Mouse (Mus musculus): ENCODE results near the gene Armc9. TPM values are rescaled to one million over a fixed set of nuclear protein-coding genes. Genes with fewer than 3 reads are reported as not detected.

Armc9 gene
- polyA plus RNA-seq, 1 experiment from 2014 or later, result 20.5 TPM

DNA sequence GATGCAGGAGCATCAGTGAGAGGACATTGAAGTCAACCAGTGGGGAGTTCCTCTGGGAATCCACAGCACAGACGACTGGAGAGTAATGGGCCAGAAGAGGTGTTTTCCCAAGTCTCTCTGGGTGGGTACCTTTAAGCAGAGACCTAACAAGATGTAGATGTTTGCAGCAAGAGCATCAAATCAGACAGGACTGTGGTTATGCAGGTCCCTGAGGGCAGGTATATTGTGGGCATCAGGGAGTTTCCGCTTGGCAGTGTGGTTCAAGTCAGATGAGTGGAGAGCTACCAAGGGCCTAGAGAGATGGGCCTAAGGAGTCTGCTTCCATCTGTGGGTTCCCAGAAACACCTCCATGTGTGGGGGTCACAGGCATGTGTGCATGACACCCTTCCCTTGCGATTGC, 1.5 kb downstream of the Armc9 start:
- no peak overlapping the region for H3K27ac ChIP-seq (ENCODE audit: low read length)
- H3K4me3 ChIP-seq (ENCODE audit: low read length), result no peak overlapping the region
- H3K4me1 ChIP-seq (replicated peaks; ENCODE audit: control insufficient read depth, insufficient read depth, low read length), result peaks cover 7% of the 10 kb centered on the region
- H3K9me3 ChIP-seq (ENCODE audit: control insufficient read depth, low read length), result no peaks in the 10 kb centered on the region
- no peak overlapping the region for H3K9ac ChIP-seq (ENCODE audit: low read length)
- WGBS, result 74% methylated on average over 3 of the region's 3 CpGs
- no peaks in the 10 kb centered on the region for H3K27me3 ChIP-seq (ENCODE audit: control insufficient read depth, insufficient read depth, low read depth, low read length)
- H3K4me2 ChIP-seq (ENCODE audit: low read depth, low read length), result no peak overlapping the region
- no peak for ATAC-seq (ENCODE audit: low read depth)
- peaks cover 2% of the 10 kb centered on the region; the same call in 1 of the 2 replicates for H3K36me3 ChIP-seq (ENCODE audit: control insufficient read depth, insufficient read depth, low read length)

DNA sequence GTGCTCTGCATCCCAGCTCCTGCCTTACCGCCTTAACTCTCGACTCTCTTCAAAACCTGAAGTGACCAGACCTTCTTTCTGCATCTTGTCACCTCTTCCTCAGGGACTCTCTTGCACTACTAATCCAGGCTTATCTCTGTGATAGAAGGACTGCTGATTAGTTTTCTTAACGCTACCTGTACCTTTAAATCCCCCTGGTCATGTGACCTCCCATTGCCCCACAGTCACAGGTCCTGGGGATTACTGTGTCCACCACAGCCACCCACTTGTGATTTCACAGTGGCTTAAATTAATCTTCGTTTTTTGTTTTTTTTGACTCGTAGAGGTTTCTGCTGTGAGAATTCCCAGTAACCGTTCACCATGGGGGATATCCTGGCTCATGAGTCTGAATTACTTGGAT, 2.0 kb downstream of the Armc9 start:
- Histone ChIP-seq H3K4me2 (ENCODE audit: low read depth, low read length) (no peak overlapping the region), H3K4me3 (ENCODE audit: low read length) (no peak overlapping the region), H3K9ac (ENCODE audit: low read length) (no peak overlapping the region), H3K27ac (ENCODE audit: low read length) (no peak overlapping the region), H3K4me1 (replicated peaks; ENCODE audit: control insufficient read depth, insufficient read depth, low read length) (peaks cover 7% of the 10 kb centered on the region), H3K9me3 (ENCODE audit: control insufficient read depth, low read length) (no peaks in the 10 kb centered on the region), H3K36me3 (ENCODE audit: control insufficient read depth, insufficient read depth, low read length) (peaks cover 2% of the 10 kb centered on the region; the same call in 1 of the 2 replicates), H3K27me3 (ENCODE audit: control insufficient read depth, insufficient read depth, low read depth, low read length) (no peaks in the 10 kb centered on the region)
- 82% methylated on average over 6 of the region's 6 CpGs for WGBS
- ATAC-seq (ENCODE audit: low read depth), result no peak

DNA sequence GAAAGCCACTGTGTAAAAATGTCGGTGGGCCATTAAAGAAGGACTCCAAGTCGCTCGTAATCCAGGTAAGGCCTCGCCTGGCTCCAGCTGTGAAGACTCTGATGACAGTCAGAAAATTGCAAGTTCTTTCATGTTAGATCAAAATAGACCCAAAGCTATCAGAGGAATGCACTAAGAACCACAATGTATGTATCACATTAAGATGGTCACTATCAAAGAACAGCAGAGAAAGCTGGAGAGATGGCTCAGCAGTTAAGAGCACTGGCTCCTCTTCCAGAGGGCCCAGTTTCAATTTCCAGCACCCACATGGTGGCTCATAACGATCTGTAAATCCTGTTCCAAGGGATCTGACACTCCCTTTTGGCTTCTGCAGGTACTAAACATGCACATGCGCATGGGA, 5.5 kb downstream of the Armc9 start:
- ATAC-seq (ENCODE audit: low read depth), result no peak
- Histone ChIP-seq H3K36me3 (ENCODE audit: control insufficient read depth, insufficient read depth, low read length) (peaks cover 8% of the 10 kb centered on the region; the same call in 1 of the 2 replicates), H3K9ac (ENCODE audit: low read length) (no peak overlapping the region), H3K4me1 (replicated peaks; ENCODE audit: control insufficient read depth, insufficient read depth, low read length) (peaks cover 4% of the 10 kb centered on the region; the same call in 1 of the 2 replicates), H3K4me2 (ENCODE audit: low read depth, low read length) (no peak overlapping the region), H3K9me3 (ENCODE audit: control insufficient read depth, low read length) (no peaks in the 10 kb centered on the region), H3K27me3 (ENCODE audit: control insufficient read depth, insufficient read depth, low read depth, low read length) (no peaks in the 10 kb centered on the region), H3K27ac (ENCODE audit: low read length) (no peak overlapping the region), H3K4me3 (ENCODE audit: low read length) (no peak overlapping the region)
- 87% methylated on average over 6 of the region's 6 CpGs for WGBS

DNA sequence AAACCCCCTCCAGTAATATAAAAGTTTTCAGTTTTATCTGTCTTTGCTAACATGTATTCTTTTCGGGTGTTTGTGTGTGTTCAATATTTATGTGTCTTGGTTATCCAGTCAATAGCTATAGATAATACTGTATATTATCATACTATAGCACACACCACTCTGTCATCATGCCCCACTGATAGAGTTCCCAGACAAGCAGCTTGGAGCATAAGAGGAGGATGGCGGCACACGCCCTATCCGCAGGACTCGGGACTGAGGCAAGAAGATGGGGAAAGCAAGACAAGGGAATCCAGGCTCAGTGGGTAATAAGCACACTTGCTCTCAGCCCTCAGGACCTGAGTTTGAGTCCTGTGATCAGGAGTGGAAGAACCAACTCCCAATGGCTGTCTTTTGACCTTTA, 5.9 kb downstream of the Armc9 start:
- peaks cover 1% of the 10 kb centered on the region; the same call in 1 of the 2 replicates for H3K4me1 ChIP-seq (replicated peaks; ENCODE audit: control insufficient read depth, insufficient read depth, low read length)
- no peak overlapping the region for H3K9ac ChIP-seq (ENCODE audit: low read length)
- peaks cover 8% of the 10 kb centered on the region; the same call in 1 of the 2 replicates for H3K36me3 ChIP-seq (ENCODE audit: control insufficient read depth, insufficient read depth, low read length)
- ATAC-seq (ENCODE audit: low read depth), result no peak
- 95% methylated on average over 5 of the region's 5 CpGs for WGBS
- H3K9me3 ChIP-seq (ENCODE audit: control insufficient read depth, low read length), result no peaks in the 10 kb centered on the region
- no peaks in the 10 kb centered on the region for H3K27me3 ChIP-seq (ENCODE audit: control insufficient read depth, insufficient read depth, low read depth, low read length)
- H3K27ac ChIP-seq (ENCODE audit: low read length), result no peak overlapping the region
- no peak overlapping the region for H3K4me3 ChIP-seq (ENCODE audit: low read length)
- no peak overlapping the region for H3K4me2 ChIP-seq (ENCODE audit: low read depth, low read length)

DNA sequence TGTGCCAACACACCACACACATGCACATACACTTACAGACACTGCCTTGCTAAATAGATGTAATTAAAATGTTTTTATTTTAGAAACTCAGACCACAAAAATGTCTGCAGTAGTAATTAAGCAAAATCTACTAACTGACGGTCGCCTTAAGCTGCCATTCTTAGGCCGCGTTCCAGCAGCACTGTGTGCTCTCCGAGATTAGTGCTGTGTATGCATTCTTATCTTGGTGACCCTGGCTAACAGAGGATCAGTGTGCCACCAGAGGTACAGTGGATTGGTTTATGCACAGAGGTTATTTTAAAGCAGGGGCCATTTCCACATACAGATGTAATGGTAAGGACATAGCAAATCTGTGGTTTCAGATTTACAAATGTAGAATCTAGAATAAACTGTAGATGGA, 6.5 kb downstream of the Armc9 start:
- H3K4me3 ChIP-seq (ENCODE audit: low read length), result no peak overlapping the region
- no peak overlapping the region for H3K9ac ChIP-seq (ENCODE audit: low read length)
- no peaks in the 10 kb centered on the region for H3K27me3 ChIP-seq (ENCODE audit: control insufficient read depth, insufficient read depth, low read depth, low read length)
- WGBS, result 92% methylated on average over 5 of the region's 5 CpGs
- H3K36me3 ChIP-seq (ENCODE audit: control insufficient read depth, insufficient read depth, low read length), result peaks cover 8% of the 10 kb centered on the region; the same call in 1 of the 2 replicates
- no peak for ATAC-seq (ENCODE audit: low read depth)
- no peaks in the 10 kb centered on the region for H3K9me3 ChIP-seq (ENCODE audit: control insufficient read depth, low read length)
- no peak overlapping the region for H3K4me2 ChIP-seq (ENCODE audit: low read depth, low read length)
- no peaks in the 10 kb centered on the region for H3K4me1 ChIP-seq (replicated peaks; ENCODE audit: control insufficient read depth, insufficient read depth, low read length)
- no peak overlapping the region for H3K27ac ChIP-seq (ENCODE audit: low read length)

DNA sequence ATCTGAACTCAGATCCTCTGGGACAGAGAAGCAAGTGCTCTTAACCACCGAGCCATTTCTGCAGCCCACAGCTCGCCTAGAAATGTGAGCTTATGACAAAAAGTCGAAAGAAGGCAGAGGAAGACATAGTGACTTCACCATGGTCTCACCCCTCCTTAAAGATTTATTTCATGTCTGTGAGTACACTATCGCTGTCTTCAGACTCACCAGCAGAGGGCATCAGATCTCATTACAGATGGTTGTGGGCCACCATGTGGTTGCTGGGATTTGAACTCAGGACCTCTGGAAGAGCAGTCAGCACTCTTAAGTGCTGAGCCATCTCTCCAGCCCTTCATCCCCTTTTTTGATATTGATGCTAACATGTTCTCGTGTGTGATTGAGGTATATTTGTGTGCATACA, 20.0 kb downstream of the Armc9 start:
- no peak overlapping the region for H3K27ac ChIP-seq (ENCODE audit: low read length)
- WGBS, result 91% methylated on average over 5 of the region's 5 CpGs
- ATAC-seq (ENCODE audit: low read depth), result no peak
- H3K27me3 ChIP-seq (ENCODE audit: control insufficient read depth, insufficient read depth, low read depth, low read length), result no peaks in the 10 kb centered on the region
- peaks cover 19% of the 10 kb centered on the region for H3K36me3 ChIP-seq (ENCODE audit: control insufficient read depth, insufficient read depth, low read length)
- H3K4me1 ChIP-seq (replicated peaks; ENCODE audit: control insufficient read depth, insufficient read depth, low read length), result no peaks in the 10 kb centered on the region
- no peaks in the 10 kb centered on the region for H3K9me3 ChIP-seq (ENCODE audit: control insufficient read depth, low read length)
- no peak overlapping the region for H3K4me3 ChIP-seq (ENCODE audit: low read length)
- H3K9ac ChIP-seq (ENCODE audit: low read length), result no peak overlapping the region
- no peak overlapping the region for H3K4me2 ChIP-seq (ENCODE audit: low read depth, low read length)

DNA sequence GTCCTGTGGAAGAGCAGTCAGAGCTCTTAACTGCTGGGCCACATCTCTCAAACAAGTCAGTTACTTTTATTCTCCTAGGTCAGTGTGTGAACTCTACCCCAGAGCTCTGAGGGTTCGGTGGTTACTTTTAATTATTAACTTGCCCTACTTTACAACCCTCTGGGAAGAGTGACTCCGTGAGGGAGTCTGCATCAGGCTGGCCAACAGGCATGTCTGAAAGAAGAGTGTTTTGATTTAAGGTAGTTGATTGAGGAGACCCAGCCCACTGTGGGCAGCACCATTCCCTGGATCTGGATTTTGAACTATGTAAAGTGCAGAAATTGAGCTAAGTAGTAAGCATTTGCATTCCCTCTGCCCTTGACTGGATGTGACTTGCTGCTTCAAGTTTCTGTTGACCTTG, 21.5 kb downstream of the Armc9 start:
- H3K9me3 ChIP-seq (ENCODE audit: control insufficient read depth, low read length), result no peaks in the 10 kb centered on the region
- H3K4me2 ChIP-seq (ENCODE audit: low read depth, low read length), result no peak overlapping the region
- no peak overlapping the region for H3K9ac ChIP-seq (ENCODE audit: low read length)
- 62% methylated on average over 2 of the region's 2 CpGs for WGBS
- H3K4me3 ChIP-seq (ENCODE audit: low read length), result no peak overlapping the region
- no peaks in the 10 kb centered on the region for H3K4me1 ChIP-seq (replicated peaks; ENCODE audit: control insufficient read depth, insufficient read depth, low read length)
- no peak for ATAC-seq (ENCODE audit: low read depth)
- H3K36me3 ChIP-seq (ENCODE audit: control insufficient read depth, insufficient read depth, low read length), result peaks cover 15% of the 10 kb centered on the region
- no peak overlapping the region for H3K27ac ChIP-seq (ENCODE audit: low read length)
- H3K27me3 ChIP-seq (ENCODE audit: control insufficient read depth, insufficient read depth, low read depth, low read length), result no peaks in the 10 kb centered on the region

DNA sequence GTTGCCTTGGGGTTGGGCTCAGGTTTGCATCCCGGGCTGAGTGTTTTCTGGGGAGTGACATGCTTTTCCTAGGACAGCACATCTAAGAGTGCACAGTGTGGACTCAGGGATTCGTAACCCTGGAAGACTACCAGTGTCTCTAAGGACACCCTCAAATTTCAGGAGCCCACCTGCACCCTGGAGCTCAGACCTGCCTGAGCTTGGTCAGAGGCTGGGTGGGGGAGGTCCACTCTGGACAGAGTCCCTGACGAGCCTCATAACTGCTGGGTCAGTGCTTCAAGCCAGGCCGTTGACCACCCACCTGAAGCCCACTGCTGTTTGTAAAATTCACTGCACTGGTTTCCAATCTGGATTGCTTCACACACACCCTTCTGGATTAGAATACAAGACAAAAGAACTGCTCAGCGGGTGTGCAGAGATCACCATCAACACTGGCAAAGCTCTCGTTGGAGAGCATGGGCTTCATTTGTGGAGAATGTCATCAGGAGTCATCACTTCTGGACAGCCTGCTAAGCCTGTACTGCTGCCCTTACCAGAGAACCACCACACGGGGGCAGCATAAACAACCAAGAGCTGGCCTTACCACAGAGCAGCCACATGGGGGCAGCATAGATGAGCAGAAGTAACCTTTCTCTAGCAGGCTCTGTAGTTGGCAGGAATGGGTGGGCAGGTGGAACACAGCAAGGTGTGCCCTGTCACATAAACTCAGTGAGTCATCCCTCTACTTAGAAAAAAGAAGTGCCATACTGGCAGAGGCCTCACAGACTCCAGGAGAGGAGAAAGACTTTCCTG, 24.1 kb downstream of the Armc9 start:
- H3K4me1 ChIP-seq (replicated peaks; ENCODE audit: control insufficient read depth, insufficient read depth, low read length), result no peaks in the 10 kb centered on the region
- no peak overlapping the region for H3K4me2 ChIP-seq (ENCODE audit: low read depth, low read length)
- 40% methylated on average over 7 of the region's 7 CpGs for WGBS
- peaks cover 10% of the 10 kb centered on the region for H3K36me3 ChIP-seq (ENCODE audit: control insufficient read depth, insufficient read depth, low read length)
- H3K9me3 ChIP-seq (ENCODE audit: control insufficient read depth, low read length), result no peaks in the 10 kb centered on the region
- H3K4me3 ChIP-seq (ENCODE audit: low read length), result no peak overlapping the region
- H3K27me3 ChIP-seq (ENCODE audit: control insufficient read depth, insufficient read depth, low read depth, low read length), result no peaks in the 10 kb centered on the region
- no peak overlapping the region for H3K27ac ChIP-seq (ENCODE audit: low read length)
- H3K9ac ChIP-seq (ENCODE audit: low read length), result no peak overlapping the region
- ATAC-seq (ENCODE audit: low read depth), result peak; percentile 59

DNA sequence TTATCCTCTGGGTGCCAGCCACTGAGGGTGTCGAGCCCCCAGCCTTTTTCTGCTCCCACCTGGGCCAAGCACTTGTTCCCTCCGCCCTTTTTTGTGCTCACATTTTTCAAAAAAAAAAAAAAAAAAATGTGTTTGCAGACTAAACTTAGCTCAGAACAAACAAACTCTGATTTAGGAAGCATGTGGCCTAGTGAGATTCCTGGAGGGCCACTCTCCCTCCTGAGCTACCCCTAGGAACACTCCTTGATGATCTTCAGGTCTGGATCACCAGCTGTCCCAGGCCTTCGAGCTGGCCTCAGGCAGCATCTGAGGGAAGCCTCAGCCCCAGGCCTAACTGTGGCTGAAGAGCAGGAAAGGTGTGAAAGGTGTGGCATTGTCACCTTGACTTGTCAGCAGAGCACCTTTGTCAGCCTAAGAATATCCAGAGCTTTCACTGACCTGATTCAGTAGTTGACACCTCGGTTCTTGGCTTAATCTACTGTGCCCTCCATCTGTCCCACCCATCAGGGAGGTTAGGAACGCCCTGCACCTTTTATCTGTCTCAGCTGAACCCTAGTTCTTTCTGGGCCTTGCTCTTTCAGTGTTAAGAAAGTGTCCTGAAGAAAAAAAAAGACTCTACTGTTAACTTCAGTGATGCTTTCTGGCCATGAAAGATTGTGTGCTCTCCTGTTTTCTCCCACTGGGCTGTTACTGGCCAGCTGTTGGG, 27.6 kb downstream of the Armc9 start:
- Histone ChIP-seq H3K4me1 (replicated peaks; ENCODE audit: control insufficient read depth, insufficient read depth, low read length) (no peaks in the 10 kb centered on the region), H3K9ac (ENCODE audit: low read length) (no peak overlapping the region), H3K27ac (ENCODE audit: low read length) (peak overlapping the region; percentile 1; the same call in 1 of the 2 replicates), H3K36me3 (ENCODE audit: control insufficient read depth, insufficient read depth, low read length) (no peaks in the 10 kb centered on the region), H3K4me2 (ENCODE audit: low read depth, low read length) (no peak overlapping the region), H3K27me3 (ENCODE audit: control insufficient read depth, insufficient read depth, low read depth, low read length) (no peaks in the 10 kb centered on the region), H3K4me3 (ENCODE audit: low read length) (no peak overlapping the region), H3K9me3 (ENCODE audit: control insufficient read depth, low read length) (no peaks in the 10 kb centered on the region)
- no peak for ATAC-seq (ENCODE audit: low read depth)
- WGBS, result 45% methylated on average over 5 of the region's 5 CpGs
